ENCODE assay signal across 9 mouse cellular contexts in genomic region chr16:45609300-45609699, GRCm38 (mm10). TPM values are rescaled to one million over a fixed set of nuclear protein-coding genes. Genes with fewer than 3 reads are reported as not detected.
DNase-seq lines count a peak whose midpoint lies in the region; ATAC-seq and TF ChIP-seq lines count a peak whose summit lies in the region.
"Had no signal": no experiment of that assay in that cellular context is flagged by ENCODE, and none has a peak within 500 bp of the region (broad histone marks: within the 10 kb centered on the region; RNA-seq: fewer than 3 reads in every experiment).

No protein-coding gene starts in this region.

- no peaks in the 10 kb centered on the region for H3K4me1 ChIP-seq in cerebellum, adult 2 months (ENCODE audit: control insufficient read depth, insufficient read depth, low read length)

- WGBS in cerebellum, adult 2 months, result 79% methylated on average over 3 of the region's 3 CpGs

- TF ChIP-seq CTCF in cerebellum, adult 2 months (IDR thresholded peaks at IDR 0.05; ENCODE audit: borderline replicate concordance, insufficient read depth, low read depth, low read length), result peak; percentile 13; the same call in 1 of the 2 replicates

- no peak for DNase-seq in cerebellum, adult 2 months
- no peak for DNase-seq in cerebellum, adult 11 months
- peak; percentile 16 to 33 for DNase-seq in left cerebral cortex, adult 18-20 months (ENCODE audit: low spot score in 2 of 2)
- no peak for DNase-seq in left cerebral cortex, postnatal 4 days
- peak; percentile 52 for DNase-seq in NIH3T3 (ENCODE audit: low read depth)
- peak; percentile 52 for DNase-seq in lung, postnatal 10 days
- DNase-seq in ovary, adult 18-20 months (ENCODE audit: low spot score), result no peak

- ATAC-seq in hematopoietic stem cell, adult 5-6 weeks (replicated peaks in 1 of 2; ENCODE audit: insufficient read depth in 1 of 2, low FRiP score in 2 of 2, low TSS enrichment in 1 of 2, low read depth in 1 of 2, poor library complexity in 2 of 2, severe bottlenecking in 2 of 2), result peak; percentile 70 to 75

- intact Hi-C loops in left cerebral cortex, postnatal 4 days (cut with DNase I), result loop anchor here (5.0 to 10.0 kb wide), 2 partner anchors 194 to 412 kb away; no protein-coding TSS in a partner anchor

- no peak for TF ChIP-seq POLR2A in cerebellum, adult 2 months (IDR thresholded peaks at IDR 0.05; ENCODE audit: borderline replicate concordance, insufficient read depth, low read length)

- no peak overlapping the region for H3K4me3 ChIP-seq in cerebellum, adult 2 months (replicated peaks; ENCODE audit: insufficient read depth, low read depth, low read length)

- no peaks in the 10 kb centered on the region for H3K27me3 ChIP-seq in cerebellum, adult 2 months (ENCODE audit: control insufficient read depth, insufficient read depth, low read length)

- no peak overlapping the region for H3K27ac ChIP-seq in cerebellum, adult 2 months (ENCODE audit: insufficient read depth, low read length)

RNA-seq across cellular contexts. Expression of gene Gcsam, which starts 0.9 kb away (rescaled TPM):
- polyA plus RNA-seq in cerebellum, adult 2 months (2012; rRNA removed), result not detected in 2 replicates
- not detected for total RNA-seq in left cerebral cortex, adult 18-20 months (2021)
- not detected for total RNA-seq in left cerebral cortex, postnatal 4 days (2021)
- 4.2 and 7.8 TPM in 2 replicates for total RNA-seq in hematopoietic stem cell, adult 5-6 weeks (2017)
- polyA plus RNA-seq: G1E had no signal

RNA-seq across cellular contexts. Expression of gene BC016579, which starts 44.6 kb away (rescaled TPM):
- polyA plus RNA-seq in cerebellum, adult 2 months (2012; rRNA removed), result 0.36 and 0.47 TPM in 2 replicates
- under 1 TPM in 1 of 2 experiments, not detected in 1; 0.26 TPM for total RNA-seq in left cerebral cortex, adult 18-20 months (2021)
- total RNA-seq in left cerebral cortex, postnatal 4 days (2021), result not detected
- 3.9 and 8.8 TPM in 2 replicates for total RNA-seq in hematopoietic stem cell, adult 5-6 weeks (2017)
- polyA plus RNA-seq: G1E had no signal

Comparison
In these comparisons a context has a peak if more than half of its experiments do, and no peak if none do; other contexts are left out.
1. DNase-seq: peak in left cerebral cortex, adult 18-20 months (2 of 2), NIH3T3 (single experiment) and lung, postnatal 10 days (single experiment); none in cerebellum, adult 2 months (0 of 2), cerebellum, adult 11 months (single experiment), left cerebral cortex, postnatal 4 days (single experiment) and ovary, adult 18-20 months (single experiment).